Mouse (Mus musculus) layer of hippocampus, adult 2 months (tissue): ENCODE data around the gene Limk2. TPM values are rescaled to one million over a fixed set of nuclear protein-coding genes. Genes with fewer than 3 reads are reported as not detected.
A peak's percentile ranks its signal among the peaks of the same experiment; 100 is the strongest.

Source experiments
- DNase-seq, 2 experiments: peaks; one replicate each; pipeline ENCODE4 v3.0.0; 2022; ENCODE audit warnings: low spot score in 2 of 2
- H3K27ac ChIP-seq: fragments of 200-600 bp; 2 replicates; pipeline ENCODE4 v1.8.1; 2022
- H3K4me3 ChIP-seq: fragments of 200-600 bp; 2 replicates; pipeline ENCODE4 v1.8.1; 2022; ENCODE audit warnings: mild to moderate bottlenecking
- CTCF ChIP-seq: fragments of 200-600 bp; conservative IDR thresholded peaks from 2 replicates; pipeline ENCODE4 v1.8.1; 2022; ENCODE audit warnings: antibody characterized with exemption, mild to moderate bottlenecking, moderate library complexity
- total RNA-seq, 2 experiments: library from RNA; stranded (reverse); gene quantifications; 2 replicates each; pipeline ENCODE4 v1.2.3; 2021

Gene Limk2
- total RNA-seq, 2 experiments from 2014 or later, result 97.6 to 117 TPM

GRCm38 (mm10) chr11:3334141-3334710, 74.8 kb downstream of the Limk2 start:
- Histone ChIP-seq H3K4me3 (no peak overlapping the region), H3K27ac (peak overlapping the region; percentile 79)
- TF ChIP-seq CTCF, result no peak
- DNase-seq, result no peak

- no peak for DNase-seq
- Histone ChIP-seq H3K4me3 (peak overlapping the region; percentile 79; the same call in 1 of the 2 replicates), H3K27ac (peak overlapping the region; percentile 99)
- TF ChIP-seq CTCF, result no peak
These were observed 75.8 kb downstream of the Limk2 start for GRCm38 (mm10) chr11:3333111-3333695.

GRCm38 (mm10) chr11:3331756-3332642, 77.0 kb downstream of the Limk2 start:
- TF ChIP-seq CTCF, result peak; percentile 21; the same call in 1 of the 2 replicates
- H3K27ac ChIP-seq, result peak overlapping the region; percentile 99
- peak overlapping the region; percentile 79 for H3K4me3 ChIP-seq
- DNase-seq, result peak; percentile 92 to 96

GRCm38 (mm10) chr11:3330991-3331750, 77.8 kb downstream of the Limk2 start:
- Histone ChIP-seq H3K4me3 (peak overlapping the region; percentile 79), H3K27ac (peak overlapping the region; percentile 99)
- no peak for TF ChIP-seq CTCF
- DNase-seq, result no peak

- TF ChIP-seq CTCF, result peak; percentile 69
- Histone ChIP-seq H3K4me3 (peak overlapping the region; percentile 79), H3K27ac (peak overlapping the region; percentile 99)
- peak; percentile 88 to 90 for DNase-seq
These were observed 78.4 kb downstream of the Limk2 start for GRCm38 (mm10) chr11:3330566-3330965.

- no peak for TF ChIP-seq CTCF
- no peak for DNase-seq
- Histone ChIP-seq H3K4me3 (peak within 1 kb of the TSS; percentile 79), H3K27ac (peak within 1 kb of the TSS; percentile 99)
These were observed 79.0 kb downstream of the Limk2 start, which contains the start of gene Pik3ip1 for GRCm38 (mm10) chr11:3329891-3330451. Gene Pik3ip1, plus strand, starts transcription at chr11:3330401.

- H3K4me3 ChIP-seq, result no peak overlapping the region; the same call in 1 of the 2 replicates
- no peak for DNase-seq
- no peak for TF ChIP-seq CTCF
- peak overlapping the region; percentile 99 for H3K27ac ChIP-seq
These were observed 79.9 kb downstream of the Limk2 start for GRCm38 (mm10) chr11:3328806-3329775.

- peak; percentile 33; the same call in 1 of the 2 replicates for TF ChIP-seq CTCF
- H3K4me3 ChIP-seq, result no peak overlapping the region
- no peak overlapping the region for H3K27ac ChIP-seq
- DNase-seq, result no peak
These were observed 80.7 kb downstream of the Limk2 start for GRCm38 (mm10) chr11:3328271-3328670.

GRCm38 (mm10) chr11:3318286-3318685, 90.7 kb downstream of the Limk2 start:
- 0 out of 2 replicates have a peak, but pooled peaks have one; percentile 4 for TF ChIP-seq CTCF
- Histone ChIP-seq H3K27ac (no peak overlapping the region), H3K4me3 (no peak overlapping the region)
- no peak for DNase-seq

GRCm38 (mm10) chr11:3314148-3314547, 94.8 kb downstream of the Limk2 start:
- peak in 1 of 2 experiments; percentile 69 for DNase-seq
- Histone ChIP-seq H3K27ac (no peak overlapping the region), H3K4me3 (no peak overlapping the region)
- peak; percentile 88 for TF ChIP-seq CTCF

- DNase-seq, result no peak
- no peak for TF ChIP-seq CTCF
- Histone ChIP-seq H3K4me3 (no peak overlapping the region), H3K27ac (no peak overlapping the region)
These were observed 95.7 kb downstream of the Limk2 start for GRCm38 (mm10) chr11:3313294-3313693.
